8 mouse cellular contexts compared by ENCODE assay signal in genomic region chr1:14570562-14570981, GRCm38 (mm10).
A peak's percentile ranks its signal among the peaks of the same experiment; 100 is the strongest.
DNase-seq lines count a peak whose midpoint lies in the region; ATAC-seq and TF ChIP-seq lines count a peak whose summit lies in the region.

No protein-coding gene starts in this region.

- H3K27ac ChIP-seq in limb, embryonic 10.5 days: no peak overlapping the region

- H3K27me3 ChIP-seq in E14TG2a.4 (ENCODE audit: insufficient read depth, low read length): no peaks in the 10 kb centered on the region
- H3K27me3 ChIP-seq in limb, embryonic 10.5 days (ENCODE audit: low read depth, poor library complexity, severe bottlenecking): peaks cover 75% of the 10 kb centered on the region

- DNase-seq in frontal cortex, postnatal 14 days (ENCODE audit: low spot score in 2 of 2): no peak
- DNase-seq in embryo, embryonic 9.5 days (ENCODE audit: extremely low spot score): peak; percentile 24
- peak; percentile 38 for DNase-seq in limb, embryonic 10.5 days (ENCODE audit: low spot score)
- DNase-seq in cerebellum, adult 11 months: no peak
- no peak for DNase-seq in frontal cortex, postnatal 10 days (ENCODE audit: low spot score in 2 of 2)

- H3K36me3 ChIP-seq in E14TG2a.4 (ENCODE audit: insufficient read depth, low read length): no peaks in the 10 kb centered on the region
- no peaks in the 10 kb centered on the region for H3K36me3 ChIP-seq in limb, embryonic 10.5 days

- ATAC-seq in frontal cortex, adult (ENCODE audit: low TSS enrichment): 0 out of 2 replicates have a peak, but pooled peaks have one; percentile 55
- ATAC-seq in erythroid progenitor cell, adult 5-6 weeks (replicated peaks; ENCODE audit: low FRiP score, poor library complexity, severe bottlenecking): no peak

- TF ChIP-seq CTCF in E14TG2a.4 (conservative IDR thresholded peaks at IDR 0.05; ENCODE audit: low read length): peak; percentile 56

- no peaks in the 10 kb centered on the region for H3K4me1 ChIP-seq in E14TG2a.4 (replicated peaks; ENCODE audit: low read depth, low read length)
- H3K4me1 ChIP-seq in limb, embryonic 10.5 days: peaks cover 15% of the 10 kb centered on the region

- H3K4me3 ChIP-seq in E14TG2a.4 (replicated peaks; ENCODE audit: low read length): no peak overlapping the region
- no peak overlapping the region for H3K4me3 ChIP-seq in limb, embryonic 10.5 days

- 21% methylated on average over 5 of the region's 5 CpGs for WGBS in limb, embryonic 10.5 days

- H3K9me3 ChIP-seq in E14TG2a.4 (ENCODE audit: low read length): no peaks in the 10 kb centered on the region
- H3K9me3 ChIP-seq in limb, embryonic 10.5 days (replicated peaks): no peaks in the 10 kb centered on the region

Comparison
In these comparisons a context has a peak if more than half of its experiments do, and no peak if none do; other contexts are left out.
1. DNase-seq: peak in embryo, embryonic 9.5 days (single experiment) and limb, embryonic 10.5 days (single experiment); none in frontal cortex, postnatal 14 days (0 of 2), cerebellum, adult 11 months (single experiment) and frontal cortex, postnatal 10 days (0 of 2).